Mouse (Mus musculus) large intestine, adult 2 months (tissue): ENCODE results near the gene Iglon5. TPM values are rescaled to one million over a fixed set of nuclear protein-coding genes. Genes with fewer than 3 reads are reported as not detected.

Experiments used
- DNase-seq: peaks from one replicate; pipeline ENCODE4 v3.0.0-alpha.2; 2012; ENCODE audit warnings: low read depth, low spot score
- WGBS: fragments of 180-500 bp; shearing (Covaris S2); methylation state at CpG from one replicate; pipeline ENCODE4 v1.1.7; 2018; 5-methylcytosine and 5-hydroxymethylcytosine counted together
- polyA plus RNA-seq: library from polyadenylated mRNA; depleted of rRNA; stranded (reverse); fragments of >200 nt; gene quantifications from 2 replicates; pipeline ENCODE4 v1.2.3, GENCODE M21; 2012; rRNA removed

The Iglon5 gene
- 1.2 and 1.8 TPM in 2 replicates for polyA plus RNA-seq

- 10% methylated on average over 13 of the region's 41 CpGs for WGBS
Measured at GRCm38 (mm10) chr7:43489631-43490125, at the start of gene Iglon5. Gene Iglon5, minus strand, starts transcription at chr7:43490075.

DNA sequence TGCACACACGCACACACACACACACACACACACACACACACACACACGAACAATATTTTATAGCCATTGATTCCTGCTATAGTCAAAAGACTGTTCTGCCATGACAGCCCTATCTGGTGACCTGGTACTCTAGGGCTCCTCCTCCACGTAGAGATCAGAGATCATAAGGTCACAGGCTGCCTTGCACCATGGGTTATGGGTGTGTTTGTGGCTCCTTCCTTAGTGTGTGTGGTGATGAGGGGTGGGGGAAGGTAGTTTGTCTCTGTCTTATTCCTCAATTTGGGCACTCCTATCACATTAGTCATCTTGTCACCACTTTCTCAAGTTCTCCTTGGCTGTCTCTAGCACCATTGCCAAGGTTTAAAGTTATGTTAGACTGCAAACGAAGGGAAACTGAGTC lies 48.6 kb upstream of the Iglon5 start:
- DNase-seq, result no peak
- 57% methylated on average over 4 of the region's 4 CpGs for WGBS

More at GRCm38 (mm10) chr7:43489631-43490125, at the start of gene Iglon5:
- no peak for DNase-seq

GRCm38 (mm10) chr7:43532936-43533505 lies 43.1 kb upstream of the Iglon5 start:
- 80% methylated on average over 9 of the region's 9 CpGs for WGBS

DNA sequence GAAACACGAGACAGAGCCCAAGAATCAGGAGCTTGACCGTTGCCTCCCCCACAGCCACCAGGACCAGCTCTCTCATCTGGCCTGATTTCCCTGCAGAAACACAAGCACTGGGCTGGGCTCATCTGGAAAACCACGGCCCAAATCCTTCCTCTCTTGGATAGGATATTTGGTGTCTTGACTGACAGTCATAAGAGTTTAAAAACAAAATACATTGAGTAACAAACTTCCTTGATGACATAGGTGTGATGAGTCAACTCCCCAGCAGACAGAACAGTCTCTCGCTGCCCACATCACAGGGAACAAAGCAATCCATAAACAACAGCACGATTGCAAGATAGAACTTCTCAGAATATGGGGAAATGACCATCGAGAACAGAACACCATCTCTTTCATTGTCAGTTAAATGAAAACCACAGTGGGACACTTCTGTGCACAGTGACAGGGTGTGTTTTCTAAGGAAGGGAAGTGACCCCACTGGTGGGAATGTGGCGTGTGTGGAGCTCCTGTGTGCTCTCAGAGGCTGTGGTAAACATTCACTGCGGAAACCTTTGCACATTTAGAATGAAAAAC lies 40.4 kb upstream of the Iglon5 start:
- 65% methylated on average over 8 of the region's 8 CpGs for WGBS

More at GRCm38 (mm10) chr7:43532936-43533505, 43.1 kb upstream of the Iglon5 start:
- no peak for DNase-seq

DNA sequence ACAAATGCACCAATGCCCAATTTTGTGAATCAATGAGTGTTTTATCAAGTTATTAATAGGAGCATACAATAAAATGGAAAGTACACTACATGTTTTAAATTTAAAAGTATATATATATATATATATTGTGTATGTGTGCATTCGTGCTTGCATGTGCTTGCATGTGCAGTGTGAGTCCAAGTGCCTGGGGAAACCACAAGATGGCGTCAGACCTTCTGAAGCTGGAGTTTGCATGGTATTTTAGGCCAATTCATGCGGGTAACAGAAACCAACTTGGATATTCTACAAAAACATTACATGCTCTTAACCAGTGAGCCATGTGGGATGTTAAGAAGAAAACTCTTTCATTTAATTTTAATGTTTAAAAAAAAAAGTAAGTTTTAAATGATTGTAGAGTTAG lies 35.4 kb upstream of the Iglon5 start:
- DNase-seq, result no peak
- 43% methylated on average over 3 of the region's 3 CpGs for WGBS

More for the DNA sequence above, 40.4 kb upstream of the Iglon5 start:
- no peak for DNase-seq

DNA sequence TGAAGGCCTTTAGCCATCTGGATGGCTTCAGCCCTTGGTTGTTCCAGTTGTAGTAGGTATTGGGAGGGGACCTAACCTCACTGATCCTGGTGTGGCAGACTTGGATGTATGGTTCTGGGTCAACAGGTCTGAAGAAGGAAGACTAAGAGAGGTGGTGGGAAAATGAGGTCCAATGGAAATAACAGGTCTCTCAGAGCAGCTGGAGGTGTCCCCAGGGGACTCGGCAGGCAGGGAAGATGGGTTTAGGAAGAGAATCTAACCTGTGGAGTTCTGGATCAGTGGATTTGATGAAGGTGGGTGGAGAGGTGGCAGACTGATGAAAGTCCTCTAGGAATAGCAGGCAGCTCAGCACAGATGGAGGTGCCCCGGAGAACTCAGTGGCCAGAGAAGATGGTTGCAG lies 32.9 kb upstream of the Iglon5 start:
- DNase-seq, result no peak
- WGBS, result 93% methylated on average over 2 of the region's 2 CpGs

DNA sequence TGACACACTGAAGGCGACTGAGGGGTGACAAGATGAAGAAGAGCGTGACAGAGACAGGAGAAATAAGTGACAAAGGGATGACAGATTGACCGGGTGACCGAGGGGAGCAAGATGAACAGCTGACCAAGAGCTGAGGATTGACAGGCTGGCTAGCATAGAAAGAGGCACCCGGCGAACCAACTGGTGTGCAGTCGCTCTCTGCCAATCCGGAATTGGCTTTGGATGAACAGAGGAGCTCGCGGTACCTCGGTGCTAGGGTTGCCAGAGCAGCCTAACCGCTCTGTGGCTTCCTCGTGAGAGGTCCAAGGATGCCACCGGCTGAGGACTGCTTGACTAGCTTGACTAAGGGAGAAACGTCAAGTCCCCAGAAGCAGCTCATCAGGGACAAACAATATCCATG lies 28.5 kb upstream of the Iglon5 start:
- no peak for DNase-seq
- WGBS, result 87% methylated on average over 15 of the region's 15 CpGs

DNA sequence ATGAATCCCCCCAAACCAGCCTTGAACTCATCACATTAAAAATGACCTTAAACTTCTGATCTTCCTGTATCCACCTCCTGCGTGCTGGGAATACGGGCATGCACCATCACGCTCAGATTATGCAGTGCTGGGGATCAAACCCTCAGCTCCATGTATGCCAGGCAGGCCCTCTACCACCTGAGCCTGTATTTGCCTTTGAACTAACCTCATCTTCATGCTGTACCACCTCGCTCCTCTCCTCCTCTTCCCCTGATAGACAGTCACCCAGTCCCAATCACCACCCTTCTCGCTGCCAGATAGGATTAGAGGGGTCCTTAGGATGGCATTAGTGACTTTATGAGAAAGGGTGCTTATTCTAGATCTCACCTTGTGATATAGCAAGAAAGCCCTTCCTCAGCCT lies 25.2 kb upstream of the Iglon5 start:
- DNase-seq, result no peak
- 81% methylated on average over 5 of the region's 5 CpGs for WGBS

DNA sequence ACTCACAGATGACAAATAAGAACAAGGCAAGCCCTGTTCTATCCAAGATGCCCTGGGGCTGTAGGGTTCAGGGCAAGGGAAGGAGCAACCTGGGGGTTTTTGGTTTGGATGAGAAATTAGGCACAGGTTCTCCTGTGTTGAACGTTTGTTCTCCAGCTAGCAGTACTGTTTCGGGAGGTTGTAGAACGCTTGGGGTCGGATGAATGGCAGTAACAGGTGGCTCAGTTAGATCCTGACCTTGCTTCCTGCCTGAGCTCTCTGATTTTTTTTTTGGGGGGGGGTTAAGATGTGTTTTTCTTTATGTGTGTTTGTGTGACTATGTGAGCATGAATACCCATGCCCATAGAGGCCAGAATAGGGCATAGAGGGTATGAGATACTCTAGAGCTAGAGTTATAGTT lies 22.6 kb upstream of the Iglon5 start:
- no peak for DNase-seq
- 69% methylated on average over 4 of the region's 4 CpGs for WGBS

DNA sequence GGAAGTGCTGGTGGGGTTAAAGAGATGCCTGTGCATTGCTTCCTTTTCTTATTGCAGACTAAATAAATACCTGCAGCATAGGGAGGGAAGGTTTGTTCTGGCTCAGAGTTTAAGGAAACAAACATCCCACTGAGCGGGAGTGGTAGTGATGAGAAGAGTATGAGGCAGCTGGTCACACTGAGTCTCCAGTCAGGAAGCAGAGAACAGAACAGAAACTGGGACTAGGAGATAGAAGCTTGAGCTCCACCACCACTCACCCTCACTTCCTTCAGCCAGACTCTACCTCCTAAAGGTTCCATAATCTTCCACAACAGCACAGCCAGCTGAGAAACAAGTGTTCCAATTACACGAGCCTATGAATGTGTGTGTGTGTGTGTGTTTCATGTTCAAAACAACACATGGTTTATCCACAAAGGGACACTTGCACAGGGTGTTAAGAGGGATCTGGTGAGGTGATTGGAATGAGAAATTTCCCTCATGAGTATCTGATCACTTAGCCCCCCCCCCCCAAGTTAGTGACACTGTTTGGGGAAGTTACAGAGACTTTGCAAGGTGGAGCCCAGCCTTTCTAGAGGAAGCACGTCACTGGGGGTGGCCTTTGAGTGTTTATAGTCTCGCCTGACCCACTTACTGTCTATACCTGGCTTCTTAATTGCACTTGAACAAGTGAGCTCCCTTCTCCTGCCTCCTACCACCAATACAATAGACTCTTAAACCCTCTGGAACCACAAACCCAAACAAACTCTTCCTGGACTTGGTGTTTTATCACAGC lies 22.0 kb upstream of the Iglon5 start:
- DNase-seq, result peak; percentile 7
- WGBS, result 20% methylated on average over 4 of the region's 4 CpGs

DNA sequence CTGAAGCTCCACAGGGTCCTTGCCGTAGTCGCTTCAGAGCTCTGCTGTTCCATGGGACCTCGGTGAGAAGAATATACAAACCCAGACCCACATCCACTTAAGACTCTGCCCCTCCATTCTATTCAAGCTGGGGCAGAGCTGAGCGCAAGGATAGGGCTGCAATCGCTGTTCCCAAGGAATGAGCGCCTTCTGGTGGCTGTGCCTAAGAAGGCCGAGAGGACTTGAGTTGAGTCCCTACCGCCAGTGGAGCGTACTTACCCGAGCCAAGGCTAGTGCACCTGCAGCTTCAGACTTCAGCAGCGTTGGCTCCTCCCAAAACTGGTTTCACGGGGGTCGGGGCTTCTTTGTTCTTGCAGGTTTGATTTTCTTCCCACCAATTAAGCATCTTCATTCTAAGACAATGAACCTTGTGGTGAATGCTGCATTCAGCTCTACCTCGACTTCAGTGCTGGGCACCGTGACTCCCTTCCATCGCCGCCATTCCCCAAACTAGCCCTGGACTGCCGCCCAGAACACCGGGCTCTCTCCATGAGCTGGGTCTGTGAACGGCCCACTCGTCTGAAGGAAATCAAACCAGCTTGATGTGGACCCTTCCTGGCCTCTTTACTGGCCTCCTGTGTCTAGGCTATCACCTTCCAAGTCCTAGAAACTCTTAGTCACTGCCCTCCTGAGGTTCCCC lies 5.6 kb upstream of the Iglon5 start:
- no peak for DNase-seq
- WGBS, result 16% methylated on average over 21 of the region's 21 CpGs

GRCm38 (mm10) chr7:43490861-43491260 lies 986 bp upstream of the Iglon5 start:
- DNase-seq, result no peak
- WGBS, result 60% methylated on average over 9 of the region's 9 CpGs

DNA sequence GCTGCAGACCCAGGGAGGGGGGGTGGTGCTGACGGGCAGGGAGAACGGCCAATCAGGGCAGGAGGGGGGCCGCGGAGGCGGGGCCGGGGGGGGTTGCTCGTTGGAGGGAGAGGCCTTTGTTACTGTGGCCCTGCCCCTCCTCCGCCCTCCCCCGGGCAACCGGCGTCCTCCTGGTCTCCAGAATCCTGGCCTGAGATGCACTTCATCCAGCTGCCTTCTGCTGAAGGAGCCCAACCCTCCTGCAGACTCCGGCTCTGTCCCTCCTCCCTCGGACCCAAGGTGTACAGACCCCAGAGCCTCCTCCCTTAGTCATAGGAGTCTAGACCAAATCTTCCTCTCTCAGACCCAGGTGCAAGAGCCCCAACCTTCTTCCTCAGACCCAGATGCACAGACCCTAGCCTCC lies 308 bp upstream of the Iglon5 start:
- 8% methylated on average over 2 of the region's 13 CpGs for WGBS
- DNase-seq, result no peak

DNA sequence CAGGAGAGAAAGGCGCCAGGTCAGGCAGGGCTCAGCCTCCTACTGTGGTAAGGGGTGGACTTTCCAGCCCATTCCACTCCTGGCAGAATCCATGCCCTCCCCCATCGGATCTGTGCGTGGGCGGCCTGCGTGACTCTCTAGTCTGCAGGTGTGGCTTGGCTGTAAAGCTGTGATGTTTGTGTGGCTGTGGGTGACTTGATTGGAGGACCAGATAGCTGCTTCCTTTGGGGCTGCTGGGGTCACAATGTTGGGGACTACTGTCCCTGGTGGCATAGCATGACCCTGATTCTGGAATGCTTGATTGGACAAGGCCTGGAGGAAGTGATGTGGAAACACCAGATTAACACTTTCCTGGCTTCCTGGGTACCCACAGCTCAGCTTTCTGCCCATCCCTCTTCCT lies 1.2 kb downstream of the Iglon5 start:
- DNase-seq, result no peak
- WGBS, result 27% methylated on average over 5 of the region's 5 CpGs

DNA sequence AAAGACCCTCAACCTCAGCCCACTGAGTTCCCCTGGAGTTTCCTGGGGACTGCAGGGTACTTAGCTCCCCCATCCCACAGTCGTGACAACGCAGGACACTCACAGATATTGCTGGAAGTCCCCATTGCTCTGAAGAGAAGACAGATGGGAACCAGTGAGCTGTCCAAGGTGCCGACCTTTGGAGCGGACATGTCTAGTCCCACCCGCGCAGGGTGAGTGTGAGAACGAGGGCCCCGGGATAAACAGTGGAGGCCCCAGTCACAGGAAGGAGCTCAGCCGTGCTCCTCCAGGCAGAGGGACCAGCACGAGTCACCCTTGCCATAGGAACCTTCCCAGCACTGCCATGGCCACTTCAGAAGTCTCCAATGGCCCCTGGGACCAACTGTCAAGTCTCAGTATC lies 6.6 kb downstream of the Iglon5 start:
- no peak for DNase-seq
- 10% methylated on average over 10 of the region's 10 CpGs for WGBS

- WGBS, result 65% methylated on average over 8 of the region's 8 CpGs
- DNase-seq, result no peak
Measured at GRCm38 (mm10) chr7:43482090-43482716, 7.7 kb downstream of the Iglon5 start.

GRCm38 (mm10) chr7:43481191-43481590 lies 8.7 kb downstream of the Iglon5 start:
- DNase-seq, result no peak

DNA sequence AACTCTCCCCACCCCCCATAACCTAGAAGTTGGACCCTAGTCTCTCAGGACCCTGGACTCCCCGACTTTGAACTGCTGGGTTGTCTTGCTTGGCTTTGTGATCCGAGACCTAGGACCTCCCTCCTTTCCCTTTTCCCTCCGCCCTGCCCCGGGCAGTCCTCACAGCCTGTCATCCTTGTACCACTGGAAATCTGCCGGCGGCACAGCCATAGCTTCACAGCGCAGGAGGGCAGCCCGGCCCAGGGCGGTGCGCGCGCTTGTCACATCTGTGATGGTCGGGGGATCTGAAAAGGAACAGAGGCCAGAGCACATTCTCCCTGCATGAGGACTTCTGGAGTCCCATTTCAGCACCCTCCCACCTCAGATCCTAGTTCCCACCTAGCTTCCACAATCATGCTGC lies 13.5 kb downstream of the Iglon5 start:
- WGBS, result 7% methylated on average over 13 of the region's 13 CpGs
- DNase-seq, result no peak

More at GRCm38 (mm10) chr7:43481191-43481590, 8.7 kb downstream of the Iglon5 start:
- 62% methylated on average over 3 of the region's 3 CpGs for WGBS

GRCm38 (mm10) chr7:43475706-43476105 lies 14.2 kb downstream of the Iglon5 start:
- no peak for DNase-seq
- WGBS, result 8% methylated on average over 23 of the region's 23 CpGs

DNA sequence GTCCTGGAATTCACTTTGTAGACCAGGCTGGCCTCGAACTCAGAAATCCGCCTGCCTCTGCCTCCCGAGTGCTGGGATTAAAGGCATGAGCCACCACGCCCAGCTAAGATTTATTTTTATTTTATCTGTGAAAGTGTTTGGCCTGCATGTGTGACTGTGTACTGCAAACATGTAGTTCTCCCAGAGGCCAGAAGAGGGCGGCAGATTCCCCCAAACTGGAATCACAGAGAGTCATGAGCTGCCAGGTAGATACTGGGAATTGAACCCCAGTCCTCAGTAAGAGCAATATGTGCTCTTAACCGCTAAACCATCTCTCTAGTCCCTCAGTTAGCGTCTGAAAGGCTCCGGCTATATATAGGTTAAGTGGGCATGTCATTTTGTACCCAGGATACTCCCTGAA lies 19.5 kb downstream of the Iglon5 start:
- DNase-seq, result no peak
- WGBS, result 54% methylated on average over 8 of the region's 8 CpGs
